Mouse (Mus musculus): ENCODE results near the gene Ces2b.

DNA sequence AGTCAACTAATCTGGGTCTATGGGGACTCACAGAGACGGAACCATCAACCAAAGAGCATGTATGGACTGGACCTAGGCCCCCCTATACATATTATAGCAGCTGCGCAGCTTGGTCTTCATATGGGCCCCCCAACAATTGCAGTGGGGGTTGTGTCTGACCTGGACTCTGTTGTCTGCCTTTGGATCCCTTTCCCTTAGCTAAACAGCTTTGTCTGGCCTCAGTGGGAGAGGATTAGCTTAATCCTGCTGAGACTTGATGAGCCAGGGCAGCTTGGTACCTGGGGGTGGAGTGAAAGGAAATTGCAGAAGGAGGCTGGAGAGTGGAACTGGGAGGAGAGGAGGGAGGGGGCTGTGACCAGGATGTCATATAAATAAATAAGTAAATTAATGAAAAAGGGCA lies 25.2 kb upstream of the Ces2b start:
- TF ChIP-seq CTCF (IDR thresholded peaks at IDR 0.05; ENCODE audit: low read depth, low read length) (no peak), POLR2A (IDR thresholded peaks at IDR 0.05; ENCODE audit: extremely low read depth, insufficient read depth, low read length) (no peak)
